Mouse (Mus musculus) monocyte, adult 5-6 weeks (primary cell): ENCODE data around the gene Olfr1295. TPM values are rescaled to one million over a fixed set of nuclear protein-coding genes. Genes with fewer than 3 reads are reported as not detected.

Experiments
- ATAC-seq: fragments of 153-309, 156-312 bp; replicated peaks from 2 replicates; pipeline ENCODE4 v1.8.0; 2017; ENCODE audit warnings: mild to moderate bottlenecking; ENCODE audit not compliant: low TSS enrichment, insufficient number of reproducible peaks, severe bottlenecking, poor library complexity, low FRiP score
- total RNA-seq: library from RNA; stranded (forward); fragments of 200-1000, 200-491, 200-594 nt; gene quantifications from 3 replicates; pipeline ENCODE4 v1.2.3, GENCODE M21; 2017

Olfr1295 gene
- not detected in 3 replicates for total RNA-seq

DNA sequence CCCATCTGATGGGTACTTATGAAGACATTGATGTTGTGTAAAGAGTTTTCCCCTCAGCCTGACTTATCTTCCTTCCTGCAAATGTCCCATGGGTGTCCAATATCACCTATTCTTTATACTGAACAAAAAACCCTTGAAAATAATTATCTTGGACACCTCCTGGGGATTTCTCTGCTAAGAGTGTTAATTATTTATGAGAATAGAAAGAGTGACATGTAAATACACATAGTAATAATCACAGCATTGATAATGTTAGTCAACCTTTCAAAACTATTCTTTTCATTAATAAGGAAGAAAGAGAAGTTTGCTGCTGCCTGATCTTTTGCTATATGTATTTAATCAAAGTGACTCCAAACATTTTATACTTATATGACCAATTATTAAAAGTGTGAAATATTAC, at the start of gene Olfr1295:
Gene Olfr1295, minus strand, starts transcription at position 101 of the 400 bp plus-strand sequence.
- ATAC-seq: no peak

DNA sequence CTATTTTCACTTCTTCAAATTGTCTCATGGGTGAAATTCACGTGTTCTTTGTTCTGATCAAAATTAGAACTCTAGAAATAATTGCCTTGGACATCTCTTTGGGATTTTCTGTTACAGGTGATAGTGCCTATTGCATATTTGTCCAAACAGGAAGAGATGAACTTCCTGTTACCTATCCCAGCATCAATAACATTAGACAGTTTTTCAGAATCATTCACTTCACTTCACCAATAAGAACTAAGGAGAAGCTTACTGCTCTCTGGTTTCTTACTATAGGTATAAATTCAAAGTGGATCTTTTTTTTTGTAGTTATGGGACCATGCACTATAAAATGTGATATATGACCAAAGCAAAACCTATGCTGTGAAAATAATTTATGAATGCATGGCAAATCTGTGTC, 29.3 kb downstream of the Olfr1295 start, which contains the start of gene Olfr1294:
Gene Olfr1294, minus strand, starts transcription at position 101 of the 400 bp plus-strand sequence.
- ATAC-seq: no peak

DNA sequence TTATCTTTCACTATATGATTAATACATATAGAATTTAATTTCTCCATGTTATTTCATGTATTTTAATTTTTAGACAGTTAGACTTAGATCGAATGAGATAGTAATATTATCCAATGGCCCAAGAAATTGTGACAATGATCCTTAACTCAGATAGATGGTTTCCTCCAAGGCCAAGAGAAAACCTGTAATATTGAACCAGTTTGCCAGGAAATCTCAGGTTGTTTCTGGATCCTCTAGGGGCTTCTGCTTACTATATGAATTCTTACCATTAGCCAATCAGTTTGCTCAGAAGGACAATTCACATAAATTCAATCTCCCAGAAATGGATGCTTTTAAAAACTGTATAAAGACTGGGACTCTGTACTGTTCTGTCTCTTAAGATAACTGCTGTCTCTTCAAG, 44.6 kb downstream of the Olfr1295 start, which contains the start of gene Olfr1293-ps:
Gene Olfr1293-ps, plus strand, starts transcription at position 301 of the 400 bp plus-strand sequence.
- ATAC-seq: no peak

DNA sequence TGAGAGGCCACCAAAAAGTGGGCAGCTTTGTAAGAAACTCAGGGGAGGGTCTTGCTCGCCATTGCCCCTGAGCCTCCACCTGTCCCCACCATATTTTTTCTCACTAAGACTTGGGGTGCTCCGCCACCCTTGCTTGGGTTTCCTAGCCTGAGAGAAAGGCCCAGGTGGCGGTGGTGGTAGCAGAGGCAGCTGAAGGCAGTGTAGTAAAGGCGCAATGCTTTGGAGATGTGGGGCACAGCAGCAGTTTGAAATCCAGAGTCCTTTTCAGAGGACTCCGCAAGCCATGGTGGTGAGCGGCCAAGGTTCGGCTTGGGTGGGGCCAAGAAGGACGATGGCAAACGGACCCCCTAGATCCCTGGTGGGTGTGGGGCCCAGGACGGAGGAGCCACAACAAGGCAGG, 52.0 kb downstream of the Olfr1295 start:
- no peak for ATAC-seq

Other genes starting within 250 kb of the Olfr1295 start
- not detected in 3 replicates for gene Olfr1281, start 243.2 kb downstream of the Olfr1295 start, total RNA-seq
- gene Olfr1282, start 233.6 kb downstream of the Olfr1295 start, total RNA-seq: not detected in 3 replicates
- gene Olfr1283, start 202.9 kb downstream of the Olfr1295 start, total RNA-seq: not detected in 3 replicates
- gene Olfr1284, start 194.2 kb downstream of the Olfr1295 start, total RNA-seq: not detected in 3 replicates
- gene Olfr1286, start 146.6 kb downstream of the Olfr1295 start, total RNA-seq: not detected in 3 replicates
- gene Olfr1287, start 120.5 kb downstream of the Olfr1295 start, total RNA-seq: not detected in 3 replicates
- not detected in 3 replicates for gene Olfr1288, start 95.6 kb downstream of the Olfr1295 start, total RNA-seq
- gene Olfr1289, start 88.9 kb downstream of the Olfr1295 start, total RNA-seq: not detected in 3 replicates
- gene Olfr1290, start 75.9 kb downstream of the Olfr1295 start, total RNA-seq: not detected in 3 replicates
- not detected in 3 replicates for gene Olfr1291-ps1, start 72.5 kb downstream of the Olfr1295 start, total RNA-seq
- gene Olfr1293-ps, start 44.5 kb downstream of the Olfr1295 start, total RNA-seq: not detected in 3 replicates
- gene Olfr1294, start 29.4 kb downstream of the Olfr1295 start, total RNA-seq: not detected in 3 replicates
- gene Olfr1297, start 56.8 kb upstream of the Olfr1295 start, total RNA-seq: 0.10 TPM in 1 of 3 replicates, not detected in the others
- not detected in 3 replicates for gene Olfr1298, start 79.5 kb upstream of the Olfr1295 start, total RNA-seq
- gene Olfr1299, start 91.7 kb upstream of the Olfr1295 start, total RNA-seq: not detected in 3 replicates
- gene Olfr1301, start 181.3 kb upstream of the Olfr1295 start, total RNA-seq: 0.29 TPM in 1 of 3 replicates, not detected in the others
- not detected in 3 replicates for gene Olfr1302, start 207.7 kb upstream of the Olfr1295 start, total RNA-seq